Comparison of ENCODE assay signal across 16 mouse cellular contexts in genomic region chr11:84009001-84009400, GRCm38 (mm10). TPM values are rescaled to one million over a fixed set of nuclear protein-coding genes. Genes with fewer than 3 reads are reported as not detected.
DNase-seq lines count a peak whose midpoint lies in the region; ATAC-seq and TF ChIP-seq lines count a peak whose summit lies in the region.
"Had no signal": no experiment of that assay in that cellular context is flagged by ENCODE, and none has a peak within 500 bp of the region (broad histone marks: within the 10 kb centered on the region; RNA-seq: fewer than 3 reads in every experiment).

No protein-coding gene starts in this region.

- peak; percentile 30 for TF ChIP-seq CTCF in gastrocnemius, adult 2 months (IDR thresholded peaks at IDR 0.05)
- peak; percentile 38 for TF ChIP-seq CTCF in liver, adult 2 months (IDR thresholded peaks at IDR 0.05; ENCODE audit: low read depth, low read length)
- peak in 1 of 2 experiments; percentile 69; a peak in 2 of 4 replicates for TF ChIP-seq CTCF in CH12.LX (conservative IDR thresholded peaks at IDR 0.05 in 1 of 2, IDR thresholded peaks at IDR 0.05 in 1 of 2; ENCODE audit: low read depth in 2 of 2, low read length in 2 of 2)

- TF ChIP-seq POLR2A in liver, adult 2 months (IDR thresholded peaks at IDR 0.05; ENCODE audit: extremely low read depth, insufficient read depth, low read length) = no peak
- TF ChIP-seq POLR2A in CH12.LX (IDR thresholded peaks at IDR 0.05; ENCODE audit: low read depth, low read length) = no peak

- no peak overlapping the region for H3K4me2 ChIP-seq in CH12.LX (ENCODE audit: insufficient read depth, low read depth, poor library complexity, severe bottlenecking)
- H3K4me2 ChIP-seq: embryonic facial prominence, embryonic 15.5 days; forebrain, embryonic 12.5 days; hindbrain, embryonic 14.5 days had no signal

- TF ChIP-seq RAD21 in CH12.LX (IDR thresholded peaks at IDR 0.05; ENCODE audit: low read depth, low read length) = peak; percentile 11

- no peaks in the 10 kb centered on the region for H3K9me3 ChIP-seq in CH12.LX (replicated peaks; ENCODE audit: low read length)
- H3K9me3 ChIP-seq: embryonic facial prominence, embryonic 15.5 days; forebrain, embryonic 12.5 days had no signal

- peaks cover 35% of the 10 kb centered on the region for H3K36me3 ChIP-seq in liver, adult 2 months (ENCODE audit: control insufficient read depth, insufficient read depth, low read length)
- H3K36me3 ChIP-seq in CH12.LX (replicated peaks in 1 of 2; ENCODE audit: control insufficient read depth in 1 of 2, insufficient read depth in 1 of 2, low read length in 1 of 2) = peaks cover 43 to 69% of the 10 kb centered on the region in 2 experiments

- H3K79me2 ChIP-seq in liver, adult 2 months (ENCODE audit: control insufficient read depth, insufficient read depth, low read length) = peaks cover 8% of the 10 kb centered on the region; the same call in 1 of the 2 replicates
- no peaks in the 10 kb centered on the region for H3K79me2 ChIP-seq in CH12.LX (replicated peaks; ENCODE audit: control insufficient read depth, extremely low read depth, insufficient read depth, poor library complexity, severe bottlenecking)

- H3K27ac ChIP-seq in gastrocnemius, adult 2 months = no peak overlapping the region
- no peak overlapping the region for H3K27ac ChIP-seq in liver, adult 2 months (replicated peaks; ENCODE audit: insufficient read depth, low read depth, low read length)
- H3K27ac ChIP-seq in CH12.LX (ENCODE audit: insufficient read depth, low read depth) = no peak overlapping the region
- H3K27ac ChIP-seq: embryonic facial prominence, embryonic 15.5 days; forebrain, embryonic 12.5 days; hindbrain, embryonic 14.5 days had no signal

- in situ Hi-C loops in CH12.LX (cut with MboI; ENCODE audit: low pct_ligation_motif_present, low pct_unique_long_range_greater_than_20kb, low sequenced_read_pairs) = no loop called here

- no peaks in the 10 kb centered on the region for H3K27me3 ChIP-seq in liver, adult 2 months (ENCODE audit: control insufficient read depth, insufficient read depth, low read length)
- no peaks in the 10 kb centered on the region for H3K27me3 ChIP-seq in CH12.LX (replicated peaks)
- H3K27me3 ChIP-seq: embryonic facial prominence, embryonic 15.5 days; forebrain, embryonic 12.5 days had no signal

- intact Hi-C loops in gastrocnemius, adult 2 months (cut with DNase I) = no loop called here

- 92% methylated on average over 9 of the region's 9 CpGs for WGBS in liver, adult 2 months

- ATAC-seq in erythroid progenitor cell, adult 5-6 weeks (replicated peaks; ENCODE audit: low FRiP score, poor library complexity, severe bottlenecking) = no peak

- no peak overlapping the region for H3K4me3 ChIP-seq in gastrocnemius, adult 2 months
- no peak overlapping the region for H3K4me3 ChIP-seq in liver, adult 2 months (ENCODE audit: insufficient read depth, low read depth, low read length)
- H3K4me3 ChIP-seq in CH12.LX (replicated peaks in 1 of 3; ENCODE audit: low read depth in 2 of 3, low read length in 2 of 3, poor library complexity in 1 of 3) = no peak overlapping the region
- H3K4me3 ChIP-seq: embryonic facial prominence, embryonic 15.5 days; forebrain, embryonic 12.5 days; myocyte had no signal

- no peaks in the 10 kb centered on the region for H3K4me1 ChIP-seq in liver, adult 2 months (ENCODE audit: control insufficient read depth, insufficient read depth, low read length)
- peaks cover 0 to 7% of the 10 kb centered on the region in 2 experiments; a peak in 1 of 4 replicates for H3K4me1 ChIP-seq in CH12.LX (ENCODE audit: control insufficient read depth in 1 of 2, insufficient read depth in 2 of 2)

- no peak for TF ChIP-seq EP300 in CH12.LX (IDR thresholded peaks at IDR 0.05; ENCODE audit: low read length)

- DNase-seq in gastrocnemius, adult 2 months = peak; percentile 30
- no peak for DNase-seq in gastrocnemius, postnatal 4 days (ENCODE audit: low spot score in 2 of 2)
- DNase-seq in liver, adult 2 months (ENCODE audit: extremely low read depth, low read depth, low spot score) = no peak
- DNase-seq in liver = no peak
- DNase-seq in CH12.LX (ENCODE audit: extremely low read depth) = peak; percentile 37
- DNase-seq in ZHBTc4 (ENCODE audit: low read depth, low spot score) = peak; percentile 50
- no peak for DNase-seq in B cell, adult 2 months
- DNase-seq: heart, adult 18-20 months; kidney, adult 8-10 months; lung, postnatal 14 days; retina, postnatal 1 day had no signal

- dilution Hi-C loops in CH12.LX (cut with MboI; ENCODE audit: extremely low pct_ligation_motif_present, extremely low pct_unique_long_range_greater_than_20kb, low sequenced_read_pairs) = no loop called here

- H3K9ac ChIP-seq in liver, adult 2 months (ENCODE audit: low read depth, low read length) = no peak overlapping the region
- no peak overlapping the region for H3K9ac ChIP-seq in CH12.LX (ENCODE audit: insufficient read depth, low read depth)
- H3K9ac ChIP-seq: embryonic facial prominence, embryonic 15.5 days; forebrain, embryonic 12.5 days; hindbrain, embryonic 14.5 days had no signal

TF ChIP-seq in CH12.LX, 34 proteins besides CTCF, POLR2A, EP300 and RAD21:
- no peak for TF ChIP-seq TBP (conservative IDR thresholded peaks at IDR 0.05; ENCODE audit: low read depth, low read length)
- peak; percentile 49 for TF ChIP-seq SMC3 (IDR thresholded peaks at IDR 0.05; ENCODE audit: low read depth, low read length)

RNA-seq across cellular contexts. Expression of gene Synrg, which starts 44.8 kb away (rescaled TPM):
- 10 to 100 TPM; 40.8 to 41.8 TPM for total RNA-seq in gastrocnemius, adult 2 months (2021)
- 10 to 100 TPM; 40.7 to 46.2 TPM for total RNA-seq in gastrocnemius, postnatal 4 days (2021)
- total RNA-seq in liver, adult 2 months (2014; rRNA removed) = 6.5 and 7.7 TPM in 2 replicates
- polyA plus RNA-seq in liver, adult 2 months (2012; rRNA removed) = 6.8 and 9.1 TPM in 2 replicates
- total RNA-seq in CH12.LX (2012; rRNA removed) = 13.3 and 15.8 TPM in 2 replicates
- 8.2 and 9.5 TPM in 2 replicates for total RNA-seq in CH12.LX (2014; rRNA removed)
- polyA plus RNA-seq in CH12.LX (2012; ENCODE audit: insufficient read length, low read depth) = 21.3 and 25.2 TPM in 2 replicates
- 17.6 and 20.9 TPM in 2 replicates for total RNA-seq in erythroid progenitor cell, adult 5-6 weeks (2015; ENCODE audit: low replicate concordance)
- total RNA-seq in erythroid progenitor cell, adult 5-6 weeks (2017; ENCODE audit: low replicate concordance) = 17.8 and 21.9 TPM in 2 replicates

Comparison
In these comparisons a context has a peak if more than half of its experiments do, and no peak if none do; other contexts are left out.
1. DNase-seq: peak in gastrocnemius, adult 2 months (single experiment), CH12.LX (single experiment) and ZHBTc4 (single experiment); none in gastrocnemius, postnatal 4 days (0 of 2), liver, adult 2 months (single experiment), liver (single experiment) and B cell, adult 2 months (0 of 2).